Mouse (Mus musculus): ENCODE data around the gene Aldh16a1. TPM values are rescaled to one million over a fixed set of nuclear protein-coding genes. Genes with fewer than 3 reads are reported as not detected.

Gene Aldh16a1
- polyA plus RNA-seq, 1 experiment from 2014 or later = 26.7 TPM

DNA sequence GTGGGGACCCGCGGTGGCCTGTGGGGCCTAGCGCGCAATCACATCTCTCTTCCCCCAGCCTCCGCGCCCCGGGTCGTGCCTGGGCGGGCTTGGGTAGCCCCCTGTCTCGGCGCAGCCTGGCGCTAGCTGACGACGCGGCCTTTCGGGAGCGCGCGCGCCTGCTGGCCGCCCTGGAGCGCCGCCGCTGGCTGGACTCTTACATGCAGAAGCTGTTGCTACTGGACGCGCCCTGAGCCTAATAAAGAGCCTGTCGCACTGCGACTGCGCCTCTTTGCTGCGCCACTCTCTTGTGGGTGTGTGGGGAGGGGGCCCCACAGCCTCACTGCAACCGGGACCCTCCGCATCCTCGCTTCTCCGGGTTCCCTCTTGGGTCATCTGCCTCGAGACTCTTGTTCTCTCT lies 27.2 kb upstream of the Aldh16a1 start:
- Histone ChIP-seq H3K27ac (ENCODE audit: low read length) (no peak overlapping the region), H3K4me1 (ENCODE audit: insufficient read depth, low read depth, low read length) (peaks cover 4% of the 10 kb centered on the region; the same call in 1 of the 2 replicates), H3K9ac (replicated peaks; ENCODE audit: low read depth) (no peak overlapping the region), H3K4me2 (replicated peaks; ENCODE audit: low read depth, low read length) (no peak overlapping the region), H3K27me3 (replicated peaks; ENCODE audit: insufficient read depth, low read length) (peaks cover 73% of the 10 kb centered on the region), H3K4me3 (ENCODE audit: low read depth, low read length) (no peak overlapping the region), H3K9me3 (ENCODE audit: low read length) (no peaks in the 10 kb centered on the region), H3K36me3 (ENCODE audit: insufficient read depth, low read length) (no peaks in the 10 kb centered on the region)
- 6% methylated on average over 30 of the region's 35 CpGs for WGBS
- TF ChIP-seq CTCF (IDR thresholded peaks at IDR 0.05) = peak; percentile 39
- no peak for TF ChIP-seq EP300 (IDR thresholded peaks at IDR 0.05)
- DNase-seq (ENCODE audit: low spot score) (no peak), ATAC-seq (0 out of 2 replicates have a peak, but pooled peaks have one; percentile 13)

DNA sequence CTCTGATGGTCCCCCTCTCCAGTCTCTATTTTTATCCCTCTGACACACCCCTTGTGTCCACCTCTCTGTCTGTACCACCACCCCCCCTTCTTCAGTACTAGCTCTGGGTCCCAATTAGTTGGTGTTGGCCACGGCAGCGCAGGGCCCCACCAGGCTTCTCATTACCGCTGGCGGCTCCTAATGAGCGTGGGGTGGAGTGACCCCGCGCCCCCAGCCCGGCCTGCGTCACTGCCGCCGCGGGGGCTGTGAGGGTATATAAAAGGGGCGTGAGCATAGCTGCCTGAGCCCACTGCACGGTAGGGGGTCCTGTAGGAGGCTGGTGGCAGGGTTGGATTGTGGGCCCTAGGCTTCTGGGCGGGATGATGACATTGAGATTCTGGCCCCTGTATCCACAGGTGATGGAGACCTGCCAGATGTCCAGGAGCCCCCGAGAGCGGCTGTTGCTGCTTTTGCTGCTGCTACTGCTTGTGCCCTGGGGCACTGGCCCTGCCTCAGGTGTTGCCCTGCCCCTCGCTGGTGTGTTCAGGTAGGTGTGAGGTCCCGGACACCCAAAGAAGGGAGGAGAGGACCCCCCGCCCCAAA lies 26.6 kb upstream of the Aldh16a1 start, which contains the start of gene Pth2:
Gene Pth2 (plus strand): TSS at position 100 of the 582 bp plus-strand sequence.
- no peak within 1 kb of the TSS for H3K9ac ChIP-seq (replicated peaks; ENCODE audit: low read depth)
- H3K27me3 ChIP-seq (replicated peaks; ENCODE audit: insufficient read depth, low read length) = peaks cover 78% of the 10 kb centered on the region
- H3K36me3 ChIP-seq (ENCODE audit: insufficient read depth, low read length) = no peaks in the 10 kb centered on the region
- H3K4me3 ChIP-seq (ENCODE audit: low read depth, low read length) = no peak within 1 kb of the TSS
- H3K9me3 ChIP-seq (ENCODE audit: low read length) = no peaks in the 10 kb centered on the region
- 23% methylated on average over 17 of the region's 20 CpGs for WGBS
- peaks cover 4% of the 10 kb centered on the region; the same call in 1 of the 2 replicates for H3K4me1 ChIP-seq (ENCODE audit: insufficient read depth, low read depth, low read length)
- H3K27ac ChIP-seq (ENCODE audit: low read length) = no peak within 1 kb of the TSS
- ATAC-seq (no peak), DNase-seq (ENCODE audit: low spot score) (no peak)
- no peak for TF ChIP-seq CTCF (IDR thresholded peaks at IDR 0.05)
- no peak for TF ChIP-seq EP300 (IDR thresholded peaks at IDR 0.05)
- H3K4me2 ChIP-seq (replicated peaks; ENCODE audit: low read depth, low read length) = 0 out of 2 replicates have a peak within 1 kb of the TSS, but pooled peaks have one; percentile 54

DNA sequence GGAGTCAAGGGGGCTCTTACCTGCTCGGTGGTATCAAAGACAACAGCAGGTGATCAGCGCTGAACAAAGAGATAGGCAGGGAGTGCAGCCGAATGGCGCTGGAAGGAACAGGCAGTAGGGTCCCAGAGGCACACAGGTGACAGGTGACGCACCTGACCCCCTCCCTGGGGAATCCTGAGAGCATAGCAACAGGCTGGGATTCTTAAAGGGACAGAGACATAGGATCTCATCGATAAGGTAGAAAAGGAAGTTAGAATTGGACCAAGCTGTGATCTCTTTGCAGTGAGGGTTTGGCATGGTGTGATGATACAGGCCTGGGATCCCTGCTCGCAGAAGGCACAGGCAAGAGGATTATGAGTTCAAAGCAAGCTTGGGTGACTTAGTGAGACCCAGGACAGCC lies 25.1 kb upstream of the Aldh16a1 start, which contains the start of gene Gfy:
Gene Gfy (minus strand): TSS at position 101 of the 400 bp plus-strand sequence.
- no peak for TF ChIP-seq EP300 (IDR thresholded peaks at IDR 0.05)
- Histone ChIP-seq H3K4me3 (ENCODE audit: low read depth, low read length) (no peak within 1 kb of the TSS), H3K27ac (ENCODE audit: low read length) (no peak within 1 kb of the TSS), H3K36me3 (ENCODE audit: insufficient read depth, low read length) (no peaks in the 10 kb centered on the region), H3K4me1 (ENCODE audit: insufficient read depth, low read depth, low read length) (peaks cover 4% of the 10 kb centered on the region; the same call in 1 of the 2 replicates), H3K27me3 (replicated peaks; ENCODE audit: insufficient read depth, low read length) (peaks cover 86% of the 10 kb centered on the region), H3K9me3 (ENCODE audit: low read length) (no peaks in the 10 kb centered on the region), H3K9ac (replicated peaks; ENCODE audit: low read depth) (no peak within 1 kb of the TSS), H3K4me2 (replicated peaks; ENCODE audit: low read depth, low read length) (no peak within 1 kb of the TSS)
- no peak for ATAC-seq
- WGBS = 17% methylated on average over 7 of the region's 7 CpGs
- DNase-seq (ENCODE audit: low spot score) = no peak

DNA sequence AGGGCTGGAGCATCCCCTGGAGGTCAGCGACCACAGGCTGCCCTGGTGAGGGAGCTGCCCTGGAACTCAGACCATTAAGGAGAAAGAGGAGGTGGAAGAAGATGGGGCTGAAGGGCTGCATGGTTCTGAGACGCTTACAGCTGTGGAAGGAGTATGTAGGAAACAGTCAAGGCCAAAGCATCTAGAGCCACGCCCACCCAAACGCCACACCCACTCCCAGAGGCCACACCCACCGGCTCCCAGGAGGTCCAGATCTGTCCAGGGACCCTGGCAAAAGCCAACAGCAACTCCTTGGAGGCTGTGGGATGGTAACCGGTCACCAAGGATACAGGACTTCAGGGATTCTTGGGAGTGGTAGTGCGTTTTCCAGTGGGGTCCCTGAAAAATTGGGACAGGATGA lies 24.2 kb upstream of the Aldh16a1 start:
- H3K4me3 ChIP-seq (ENCODE audit: low read depth, low read length) = no peak overlapping the region
- no peaks in the 10 kb centered on the region for H3K36me3 ChIP-seq (ENCODE audit: insufficient read depth, low read length)
- ATAC-seq (no peak), DNase-seq (ENCODE audit: low spot score) (no peak)
- no peak overlapping the region for H3K9ac ChIP-seq (replicated peaks; ENCODE audit: low read depth)
- TF ChIP-seq EP300 (IDR thresholded peaks at IDR 0.05) = no peak
- no peak for TF ChIP-seq CTCF (IDR thresholded peaks at IDR 0.05)
- peaks cover 82% of the 10 kb centered on the region for H3K27me3 ChIP-seq (replicated peaks; ENCODE audit: insufficient read depth, low read length)
- no peak overlapping the region for H3K4me2 ChIP-seq (replicated peaks; ENCODE audit: low read depth, low read length)
- H3K4me1 ChIP-seq (ENCODE audit: insufficient read depth, low read depth, low read length) = peaks cover 4% of the 10 kb centered on the region; the same call in 1 of the 2 replicates
- no peak overlapping the region for H3K27ac ChIP-seq (ENCODE audit: low read length)
- no peaks in the 10 kb centered on the region for H3K9me3 ChIP-seq (ENCODE audit: low read length)
- 22% methylated on average over 7 of the region's 7 CpGs for WGBS

DNA sequence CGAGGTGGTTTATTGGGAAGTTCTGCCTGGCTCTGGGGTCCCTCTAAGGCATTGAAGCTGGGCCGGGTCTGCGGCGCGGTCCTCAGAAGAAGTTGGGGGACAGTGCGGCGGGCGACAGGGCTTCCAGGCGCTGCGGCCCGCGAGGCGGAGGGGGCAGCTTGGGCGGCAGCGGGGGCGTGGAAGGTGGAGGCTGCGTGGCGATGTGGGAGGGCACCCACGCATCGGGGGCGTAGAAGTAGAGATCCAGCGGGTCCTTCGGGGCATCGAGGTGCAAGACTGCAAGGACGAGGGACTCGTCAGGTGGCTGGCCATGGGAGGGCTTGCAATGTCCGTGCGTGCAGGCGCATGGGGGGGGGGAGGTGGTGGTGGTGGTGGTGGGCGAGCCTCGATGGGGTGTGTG lies 22.0 kb upstream of the Aldh16a1 start:
- Histone ChIP-seq H3K27me3 (replicated peaks; ENCODE audit: insufficient read depth, low read length) (peaks cover 63% of the 10 kb centered on the region), H3K9me3 (ENCODE audit: low read length) (no peaks in the 10 kb centered on the region), H3K4me1 (ENCODE audit: insufficient read depth, low read depth, low read length) (no peaks in the 10 kb centered on the region), H3K4me2 (replicated peaks; ENCODE audit: low read depth, low read length) (no peak overlapping the region), H3K9ac (replicated peaks; ENCODE audit: low read depth) (no peak overlapping the region), H3K36me3 (ENCODE audit: insufficient read depth, low read length) (no peaks in the 10 kb centered on the region), H3K4me3 (ENCODE audit: low read depth, low read length) (0 out of 2 replicates have a peak overlapping the region, but pooled peaks have one; percentile 2), H3K27ac (ENCODE audit: low read length) (no peak overlapping the region)
- DNase-seq (ENCODE audit: low spot score) = no peak
- TF ChIP-seq CTCF (IDR thresholded peaks at IDR 0.05) (no peak), EP300 (IDR thresholded peaks at IDR 0.05) (no peak)
- ATAC-seq = no peak
- 3% methylated on average over 27 of the region's 31 CpGs for WGBS

DNA sequence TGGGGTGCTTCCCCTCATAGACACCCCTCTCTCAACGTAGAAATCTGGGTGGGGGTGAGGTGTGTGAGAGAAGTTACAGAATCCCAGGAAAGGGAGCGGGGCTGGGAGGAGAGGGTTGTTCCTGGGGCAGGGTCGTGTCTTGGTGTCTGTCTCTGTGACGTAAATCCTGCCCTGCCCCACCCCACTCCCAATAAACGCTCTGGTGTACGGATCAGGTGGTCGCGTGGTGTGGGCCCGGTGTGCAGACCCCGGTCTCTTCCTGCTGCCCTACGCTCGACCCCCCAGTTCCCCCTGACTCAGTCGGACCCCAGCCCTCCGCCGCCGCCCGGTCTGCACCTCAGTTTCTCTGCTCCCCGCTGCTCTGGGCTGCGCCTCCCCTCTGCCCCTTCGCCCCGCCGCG lies 21.5 kb upstream of the Aldh16a1 start:
- Histone ChIP-seq H3K9ac (replicated peaks; ENCODE audit: low read depth) (no peak overlapping the region), H3K4me3 (ENCODE audit: low read depth, low read length) (0 out of 2 replicates have a peak overlapping the region, but pooled peaks have one; percentile 2), H3K27ac (ENCODE audit: low read length) (no peak overlapping the region), H3K9me3 (ENCODE audit: low read length) (no peaks in the 10 kb centered on the region), H3K4me1 (ENCODE audit: insufficient read depth, low read depth, low read length) (no peaks in the 10 kb centered on the region), H3K4me2 (replicated peaks; ENCODE audit: low read depth, low read length) (no peak overlapping the region), H3K27me3 (replicated peaks; ENCODE audit: insufficient read depth, low read length) (peaks cover 58% of the 10 kb centered on the region), H3K36me3 (ENCODE audit: insufficient read depth, low read length) (no peaks in the 10 kb centered on the region)
- no peak for ATAC-seq
- WGBS = 5% methylated on average over 22 of the region's 23 CpGs
- DNase-seq (ENCODE audit: low spot score) = no peak
- TF ChIP-seq EP300 (IDR thresholded peaks at IDR 0.05) = no peak
- no peak for TF ChIP-seq CTCF (IDR thresholded peaks at IDR 0.05)
